Mouse (Mus musculus): ENCODE measurements around the gene H2-DMb2. TPM values are rescaled to one million over a fixed set of nuclear protein-coding genes. Genes with fewer than 3 reads are reported as not detected.
A peak's percentile ranks its signal among the peaks of the same experiment; 100 is the strongest.

H2-DMb2 gene
- total RNA-seq (2021) = 1 to 10 TPM in 1 of 2 experiments, under 1 TPM in 1; 0.55 to 1.0 TPM
- long read RNA-seq, experiment 1 = 0 reads
- long read RNA-seq, experiment 2 = 0 reads

GRCm38 (mm10) chr17:34143033-34143432, at the start of gene H2-DMb2:
Gene H2-DMb2, plus strand, starts transcription at chr17:34143307.
- no peak for DNase-seq (ENCODE audit: low spot score in 2 of 2)

GRCm38 (mm10) chr17:34094283-34095035, 48.6 kb upstream of the H2-DMb2 start:
- no peak for DNase-seq (ENCODE audit: low spot score in 2 of 2)

GRCm38 (mm10) chr17:34096497-34097010, 46.6 kb upstream of the H2-DMb2 start:
- no peak for DNase-seq (ENCODE audit: low spot score in 2 of 2)

- no peak for DNase-seq (ENCODE audit: low spot score in 2 of 2)
These were observed 45.8 kb upstream of the H2-DMb2 start for GRCm38 (mm10) chr17:34097272-34097671.

GRCm38 (mm10) chr17:34098709-34099479, 44.2 kb upstream of the H2-DMb2 start:
- DNase-seq (ENCODE audit: low spot score in 2 of 2) = no peak

- DNase-seq (ENCODE audit: low spot score in 2 of 2) = no peak
These were observed 43.6 kb upstream of the H2-DMb2 start for GRCm38 (mm10) chr17:34099531-34099930.

GRCm38 (mm10) chr17:34101185-34101584, 41.9 kb upstream of the H2-DMb2 start:
- DNase-seq (ENCODE audit: low spot score in 2 of 2) = no peak

- peak; percentile 89 to 93 for DNase-seq (ENCODE audit: low spot score in 2 of 2)
These were observed 41.5 kb upstream of the H2-DMb2 start for GRCm38 (mm10) chr17:34101604-34102032.

- no peak for DNase-seq (ENCODE audit: low spot score in 2 of 2)
These were observed 40.3 kb upstream of the H2-DMb2 start for GRCm38 (mm10) chr17:34102831-34103230.

- no peak for DNase-seq (ENCODE audit: low spot score in 2 of 2)
These were observed 38.3 kb upstream of the H2-DMb2 start for GRCm38 (mm10) chr17:34104804-34105203.

- no peak for DNase-seq (ENCODE audit: low spot score in 2 of 2)
These were observed 36.6 kb upstream of the H2-DMb2 start for GRCm38 (mm10) chr17:34106555-34106954.

GRCm38 (mm10) chr17:34107109-34107867, 35.8 kb upstream of the H2-DMb2 start:
- DNase-seq (ENCODE audit: low spot score in 2 of 2) = no peak

GRCm38 (mm10) chr17:34108460-34108859, 34.6 kb upstream of the H2-DMb2 start:
- DNase-seq (ENCODE audit: low spot score in 2 of 2) = no peak

- DNase-seq (ENCODE audit: low spot score in 2 of 2) = no peak
These were observed 33.9 kb upstream of the H2-DMb2 start for GRCm38 (mm10) chr17:34109038-34109805.

GRCm38 (mm10) chr17:34109806-34110195, 33.3 kb upstream of the H2-DMb2 start:
- no peak for DNase-seq (ENCODE audit: low spot score in 2 of 2)

- no peak for DNase-seq (ENCODE audit: low spot score in 2 of 2)
These were observed 32.8 kb upstream of the H2-DMb2 start for GRCm38 (mm10) chr17:34110309-34110708.

GRCm38 (mm10) chr17:34114114-34114513, 29.0 kb upstream of the H2-DMb2 start:
- DNase-seq (ENCODE audit: low spot score in 2 of 2) = no peak

GRCm38 (mm10) chr17:34116736-34117370, 26.3 kb upstream of the H2-DMb2 start:
- DNase-seq (ENCODE audit: low spot score in 2 of 2) = no peak

GRCm38 (mm10) chr17:34117421-34118112, 25.5 kb upstream of the H2-DMb2 start:
- no peak for DNase-seq (ENCODE audit: low spot score in 2 of 2)

Data from layer of hippocampus, postnatal 14 days (tissue).